Mouse (Mus musculus): ENCODE results near the gene Lamp2. TPM values are rescaled to one million over a fixed set of nuclear protein-coding genes. Genes with fewer than 3 reads are reported as not detected.
"Not testable (repeated sequence)": the region's sequence is repeated elsewhere in the genome, so short reads cannot be mapped to it uniquely, and the experiment has no call there.

Gene Lamp2
- total RNA-seq, 4 experiments from 2014 or later = 211 to 271 (median 249) TPM

DNA sequence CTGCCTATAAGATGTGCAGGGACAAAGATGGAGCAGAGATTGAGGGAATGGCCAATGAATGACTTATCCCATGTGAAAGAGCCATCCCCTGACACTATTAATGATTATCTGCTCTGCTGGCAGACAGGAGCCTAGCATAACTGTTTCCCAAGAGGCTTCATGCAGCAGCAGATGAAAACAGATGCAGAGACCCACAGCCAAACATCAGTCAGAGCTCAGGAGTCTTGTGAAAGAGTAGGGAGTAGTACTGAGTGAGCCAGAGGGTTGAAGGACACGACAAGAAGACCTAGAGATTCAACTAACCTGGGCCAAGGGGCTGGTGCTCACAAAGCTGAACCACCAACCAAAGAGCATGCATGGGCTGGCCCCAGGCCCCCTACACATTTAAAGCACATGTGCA lies 30.2 kb downstream of the Lamp2 start:
- DNase-seq = peak; percentile 21

DNA sequence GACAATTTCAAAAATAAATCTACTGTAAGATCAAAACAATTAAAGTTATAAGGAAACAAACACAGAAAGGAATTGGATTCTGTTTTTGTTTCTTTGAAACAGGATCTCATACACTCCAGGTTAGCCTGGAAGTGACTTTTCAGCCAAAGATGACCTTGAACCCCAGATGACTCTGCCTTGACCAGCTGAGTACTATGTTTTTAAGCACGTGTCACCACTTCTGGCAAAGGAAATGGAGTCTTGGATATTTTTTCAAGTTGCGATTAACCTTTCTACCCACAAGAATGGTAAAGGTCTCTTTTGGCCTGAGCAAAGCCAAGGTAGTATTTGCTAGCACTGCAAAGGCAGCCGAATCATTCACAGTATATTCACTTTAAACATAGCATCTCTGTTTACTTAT lies 33.2 kb downstream of the Lamp2 start:
- no peak for DNase-seq

GRCm38 (mm10) chrX:38422396-38422795 lies 33.9 kb downstream of the Lamp2 start:
- no peak for DNase-seq

DNA sequence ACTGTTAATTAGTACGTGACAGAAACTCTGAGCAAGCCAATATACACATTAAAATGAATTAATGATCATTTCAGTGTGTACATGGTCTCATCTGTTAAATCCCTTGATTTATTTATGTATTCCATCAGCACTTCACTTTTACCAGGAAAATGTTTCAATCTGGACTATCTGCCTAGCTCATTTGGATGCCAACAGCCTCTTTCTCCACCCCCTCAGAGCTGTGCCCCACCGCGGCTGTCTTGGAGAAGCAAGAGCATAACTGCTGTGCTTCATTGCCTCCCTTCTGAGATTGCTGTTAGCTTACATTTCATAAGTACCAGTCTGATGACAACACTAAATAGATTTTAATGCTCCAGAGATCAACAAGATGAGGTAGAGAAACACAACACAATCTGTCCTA lies 52.4 kb downstream of the Lamp2 start:
- DNase-seq = no peak

DNA sequence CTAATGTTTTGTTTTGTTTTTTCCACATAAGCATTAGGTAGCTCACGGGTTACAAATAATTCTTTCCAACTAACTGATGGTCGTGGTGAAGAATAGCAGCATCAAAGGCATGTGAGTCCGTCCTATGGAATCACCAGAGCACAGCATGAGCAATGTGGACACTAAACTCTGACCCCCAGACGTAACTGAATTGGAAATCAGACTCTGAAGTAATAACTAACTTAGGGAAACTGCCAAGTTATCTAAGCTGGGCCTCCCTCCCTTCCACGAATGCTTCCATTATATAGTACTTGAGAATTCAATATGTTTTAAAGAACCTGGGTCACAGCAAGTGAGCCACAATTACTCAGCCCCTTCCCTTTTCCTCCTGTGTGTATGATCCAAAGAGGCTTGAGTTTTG lies 53.3 kb downstream of the Lamp2 start:
- DNase-seq = no peak

- DNase-seq = no peak
Measured at GRCm38 (mm10) chrX:38402004-38402403, 54.2 kb downstream of the Lamp2 start.

GRCm38 (mm10) chrX:38400616-38401015 lies 55.6 kb downstream of the Lamp2 start:
- no peak for DNase-seq

DNA sequence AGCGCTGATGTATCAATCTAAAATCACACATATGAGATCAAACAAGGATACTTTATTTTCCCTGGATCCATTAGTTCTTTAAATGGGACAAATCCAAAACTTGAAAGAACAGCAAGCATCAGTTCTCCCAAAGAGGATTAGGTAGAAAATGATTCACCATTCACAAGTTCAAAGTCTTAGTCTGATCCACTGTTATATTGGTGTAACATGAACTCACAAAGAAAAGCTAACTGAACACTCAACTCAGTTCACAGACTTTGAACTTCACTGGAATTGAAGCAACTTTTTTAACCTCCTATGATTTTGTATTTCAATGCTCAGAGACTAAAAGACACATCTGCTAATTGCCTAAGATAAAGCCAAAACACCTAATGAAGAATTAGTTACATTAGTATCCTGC lies 56.6 kb downstream of the Lamp2 start:
- DNase-seq = no peak

DNA sequence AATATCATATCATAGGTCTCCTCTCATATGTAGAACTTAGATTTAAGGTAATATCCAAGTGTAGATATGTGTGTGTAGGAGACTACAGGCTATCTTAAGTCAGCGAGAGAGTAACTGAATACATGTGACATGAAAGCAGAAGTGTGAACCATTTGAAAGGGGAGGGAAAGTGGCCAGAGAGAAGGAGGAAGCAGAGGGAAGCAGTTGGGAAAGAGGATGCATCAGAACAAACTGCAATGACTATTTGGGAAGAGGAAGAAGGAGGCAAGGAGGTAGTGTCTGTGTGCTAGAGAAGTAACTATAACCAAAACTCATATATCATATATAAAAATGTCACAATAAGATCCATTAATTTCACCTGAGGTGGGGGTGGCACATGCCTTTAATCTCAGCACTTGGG lies 83.1 kb downstream of the Lamp2 start:
- not testable (repeated sequence) for DNase-seq

GRCm38 (mm10) chrX:38364621-38365020 lies 91.6 kb downstream of the Lamp2 start:
- not testable (repeated sequence) for DNase-seq

GRCm38 (mm10) chrX:38362016-38362415 lies 94.2 kb downstream of the Lamp2 start:
- no peak for DNase-seq

Other genes starting within 250 kb of the Lamp2 start
- gene Tmem255a, start 204.0 kb downstream of the Lamp2 start, total RNA-seq (2022) = 10 to 100 TPM; 33.4 to 59.1 (median 46.4) TPM
- not detected for gene Atp1b4, start 140.3 kb downstream of the Lamp2 start, total RNA-seq (2022)
- gene Cul4b, start 119.7 kb upstream of the Lamp2 start, total RNA-seq (2022) = 10 to 100 TPM; 39.7 to 43.5 (median 41.5) TPM
- 10 to 100 TPM; 67.1 to 79.3 (median 72.5) TPM for gene Mcts1, start 144.1 kb upstream of the Lamp2 start, total RNA-seq (2022)
- 10 to 100 TPM; 18.3 to 31.5 (median 22.9) TPM for gene C1galt1c1, start 178.6 kb upstream of the Lamp2 start, total RNA-seq (2022)

Measured in adrenal gland, adult 8-10 months (tissue).